Mouse (Mus musculus) neutrophil, adult 59 days (primary cell): ENCODE results near the gene Cdh23. TPM values are rescaled to one million over a fixed set of nuclear protein-coding genes. Genes with fewer than 3 reads are reported as not detected.

Source experiments
- total RNA-seq, 2 experiments: library from RNA; stranded (reverse); gene quantifications; 1 replicate in 1 of 2; 2 replicates in 1 of 2; pipeline ENCODE4 v1.2.4; 2023

The Cdh23 gene
- total RNA-seq: 1 to 10 TPM; 2.2 to 2.4 TPM

DNA sequence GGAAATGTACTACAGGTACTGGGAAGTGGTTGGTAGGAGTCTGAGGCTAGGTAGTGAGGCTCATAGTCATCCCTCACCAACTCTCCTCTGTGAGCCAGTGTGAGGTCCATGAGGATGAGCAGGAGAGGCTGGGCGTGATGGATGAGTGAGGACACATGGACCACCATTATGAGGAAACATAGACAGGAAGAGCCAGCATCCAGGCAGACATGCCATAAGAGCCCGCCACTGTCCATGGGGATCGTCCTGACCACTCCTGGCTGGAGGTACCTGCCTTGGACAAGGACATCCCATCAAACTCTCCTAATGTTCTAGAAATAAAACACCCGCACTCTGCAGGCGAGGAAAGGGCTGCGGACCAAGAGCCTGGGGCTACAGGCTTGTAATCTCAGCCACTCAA lies at the start of gene Cdh23:
Gene Cdh23 (minus strand): TSS at position 101 of the 400 bp plus-strand sequence.

GRCm38 (mm10) chr10:60399449-60399848 lies 296.8 kb downstream of the Cdh23 start, which contains the start of gene Gm17455:
Gene Gm17455 (plus strand): TSS chr10:60399726.

GRCm38 (mm10) chr10:60346701-60347405 lies 349.4 kb downstream of the Cdh23 start, which contains the start of gene Vsir:
Gene Vsir (plus strand): TSS chr10:60346851.

DNA sequence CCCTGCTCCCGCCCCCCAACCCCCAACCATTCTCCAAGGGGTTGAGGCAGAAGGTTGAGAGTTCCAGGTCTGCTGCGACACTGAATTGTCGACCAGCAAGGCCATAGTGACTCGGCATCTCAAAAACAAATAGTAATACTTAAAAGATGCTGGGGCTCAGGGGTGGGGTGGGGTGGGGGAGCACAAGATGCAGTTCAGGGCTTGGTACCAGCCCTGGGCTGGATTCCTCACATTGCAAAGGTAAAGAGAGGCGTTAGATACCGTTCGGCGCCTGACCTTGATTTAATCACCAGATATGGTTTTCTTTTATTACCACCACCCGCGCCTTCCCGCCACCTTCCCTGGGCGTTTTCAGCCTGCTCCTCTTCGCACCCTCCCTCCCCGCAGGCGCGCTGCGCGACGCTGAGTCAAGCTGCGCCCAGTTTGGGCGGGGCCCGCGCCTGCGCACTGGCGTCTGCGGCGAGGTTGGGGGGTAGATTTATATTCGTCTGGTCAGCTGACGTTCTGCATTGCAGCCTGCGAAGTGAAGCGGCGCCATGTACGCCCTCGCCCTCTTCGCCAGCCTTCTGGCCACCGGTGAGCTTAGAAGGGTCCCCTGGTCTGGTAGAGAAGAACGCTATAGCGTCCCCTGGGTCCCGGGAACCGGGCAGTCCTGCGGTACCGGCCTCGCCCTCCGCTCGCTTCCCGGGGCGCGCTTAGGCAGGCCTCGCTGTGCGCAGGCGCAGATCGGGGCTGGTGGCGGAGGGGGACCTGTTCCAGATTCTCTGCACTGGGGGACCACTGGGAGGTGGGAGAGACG lies 418.9 kb downstream of the Cdh23 start, which contains the start of gene Psap:
Gene Psap (plus strand): TSS at position 421 of the 799 bp plus-strand sequence.

Other genes starting within 250 kb of the Cdh23 start
- 10 to 100 TPM; 29.1 to 32.8 TPM for gene Slc29a3, start 56.3 kb upstream of the Cdh23 start, total RNA-seq
- under 1 TPM; 0.11 to 0.18 TPM for gene Unc5b, start 135.1 kb upstream of the Cdh23 start, total RNA-seq